Mouse (Mus musculus) heart, postnatal 0 days (tissue): ENCODE results near the gene Wdr61.

Source experiments
- CTCF ChIP-seq: IDR thresholded peaks from 2 replicates; pipeline ENCODE4 v1.5.1; 2016; ENCODE audit warnings: antibody characterized with exemption, control low read depth, low read depth
- EP300 ChIP-seq: IDR thresholded peaks from 2 replicates; pipeline ENCODE4 v1.6.1; 2016; ENCODE audit warnings: antibody characterized with exemption, low read depth

DNA sequence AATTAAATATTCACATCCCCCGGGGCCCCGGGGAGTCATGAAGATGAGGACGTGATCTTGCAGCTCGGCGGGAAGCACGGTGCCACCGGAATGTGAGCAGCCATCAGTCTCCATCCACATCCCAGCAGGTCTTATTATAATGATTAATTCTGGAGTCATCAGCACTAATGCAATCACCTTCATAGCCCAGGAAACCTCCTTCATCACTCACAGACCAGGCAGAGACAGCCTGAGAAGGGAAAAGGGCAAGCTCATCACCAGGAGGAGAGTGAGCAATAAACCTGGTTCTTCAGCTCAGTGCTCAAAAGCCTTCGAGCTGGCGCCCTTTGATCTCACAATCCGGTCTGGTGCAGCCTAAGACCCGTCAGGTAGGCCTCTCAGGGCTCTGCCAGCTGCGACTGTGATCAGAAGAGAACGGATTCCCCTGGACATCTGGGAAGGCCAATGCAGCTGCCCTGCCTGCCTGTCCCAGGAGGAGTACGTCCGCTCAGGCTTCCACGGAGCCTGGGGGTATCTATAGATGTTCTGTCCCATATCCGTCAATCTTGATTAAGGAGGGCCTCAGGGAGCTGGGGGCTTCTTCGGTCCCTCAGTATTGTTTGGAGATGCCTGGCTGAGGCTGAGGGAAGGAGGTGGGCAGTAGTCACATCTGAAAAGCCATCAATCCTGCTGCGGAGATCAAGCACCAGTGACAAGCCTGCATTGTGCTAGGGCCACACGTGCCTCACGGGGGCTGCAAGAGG lies 18.1 kb upstream of the Wdr61 start:
- TF ChIP-seq CTCF (no peak), EP300 (no peak)
